Mouse (Mus musculus) small intestine, adult 2 months (tissue): ENCODE measurements around the gene Pbx2. TPM values are rescaled to one million over a fixed set of nuclear protein-coding genes. Genes with fewer than 3 reads are reported as not detected.
A peak's percentile ranks its signal among the peaks of the same experiment; 100 is the strongest.

Experiments used
- H3K27ac ChIP-seq: fragments of 200-500 bp; 2 replicates; pipeline ENCODE4 v1.5.1; 2012; ENCODE audit warnings: low read depth, low read length, control low read depth, inconsistent platforms; ENCODE audit not compliant: insufficient read depth
- H3K27me3 ChIP-seq: fragments of 200-500 bp; 2 replicates; pipeline ENCODE4 v1.6.1; 2012; ENCODE audit warnings: mild to moderate bottlenecking, moderate library complexity, low read length, inconsistent platforms; ENCODE audit not compliant: control insufficient read depth, insufficient read depth
- H3K36me3 ChIP-seq: fragments of 200-500 bp; 2 replicates; pipeline ENCODE4 v1.6.1; 2012; ENCODE audit warnings: mild to moderate bottlenecking, low read length, control low read depth, inconsistent platforms; ENCODE audit not compliant: control insufficient read depth, insufficient read depth
- H3K4me1 ChIP-seq: fragments of 200-500 bp; 2 replicates; pipeline ENCODE4 v1.6.1; 2012; ENCODE audit warnings: low read length, inconsistent platforms, mixed read lengths; ENCODE audit not compliant: control insufficient read depth, insufficient read depth, insufficient read length
- H3K4me3 ChIP-seq: fragments of 200-500 bp; 2 replicates; pipeline ENCODE4 v1.5.1; 2012; ENCODE audit warnings: low read depth, mild to moderate bottlenecking, control low read depth, inconsistent platforms, low read length, moderate library complexity
- CTCF ChIP-seq: fragments of 200-500 bp; IDR thresholded peaks from 2 replicates; pipeline ENCODE4 v1.5.1; 2012; ENCODE audit warnings: low read depth, mild to moderate bottlenecking, control low read depth, inconsistent platforms, low read length, moderate library complexity, mixed read lengths; ENCODE audit not compliant: insufficient replicate concordance, insufficient read length; ENCODE audit errors: extremely low read depth
- POLR2A ChIP-seq: fragments of 200-500 bp; IDR thresholded peaks from 2 replicates; pipeline ENCODE4 v1.6.1; 2012; ENCODE audit warnings: low read depth, mild to moderate bottlenecking, control low read depth, inconsistent platforms, low read length, moderate library complexity
- WGBS: fragments of 180-500 bp; shearing (Covaris S2); methylation state at CpG from one replicate; pipeline ENCODE4 v1.1.7; 2018; 5-methylcytosine and 5-hydroxymethylcytosine counted together
- polyA plus RNA-seq: library from polyadenylated mRNA; depleted of rRNA; stranded (reverse); fragments of >200 nt; gene quantifications from 2 replicates; pipeline ENCODE4 v1.2.3, GENCODE M21; 2012

Gene Pbx2
- polyA plus RNA-seq, 1 experiment: 32.2 TPM

- Histone ChIP-seq H3K27me3 (no peaks in the 10 kb centered on the region), H3K4me3 (peak overlapping the region; percentile 96), H3K27ac (peak overlapping the region; percentile 80), H3K4me1 (peaks cover 17% of the 10 kb centered on the region), H3K36me3 (no peaks in the 10 kb centered on the region)
- TF ChIP-seq CTCF: no peak
- no peak; the same call in 1 of the 2 replicates for TF ChIP-seq POLR2A
- under 1% methylated on average over 38 of the region's 38 CpGs for WGBS
Measured at GRCm38 (mm10) chr17:34586796-34587422, 4.2 kb upstream of the Pbx2 start.

GRCm38 (mm10) chr17:34587423-34587811 is 3.6 kb upstream of the Pbx2 start:
- Histone ChIP-seq H3K4me3 (peak overlapping the region; percentile 96), H3K4me1 (peaks cover 17% of the 10 kb centered on the region), H3K36me3 (no peaks in the 10 kb centered on the region), H3K27ac (peak overlapping the region; percentile 80), H3K27me3 (no peaks in the 10 kb centered on the region)
- peak; percentile 94; the same call in 1 of the 2 replicates for TF ChIP-seq POLR2A
- no peak for TF ChIP-seq CTCF
- under 1% methylated on average over 50 of the region's 50 CpGs for WGBS

DNA sequence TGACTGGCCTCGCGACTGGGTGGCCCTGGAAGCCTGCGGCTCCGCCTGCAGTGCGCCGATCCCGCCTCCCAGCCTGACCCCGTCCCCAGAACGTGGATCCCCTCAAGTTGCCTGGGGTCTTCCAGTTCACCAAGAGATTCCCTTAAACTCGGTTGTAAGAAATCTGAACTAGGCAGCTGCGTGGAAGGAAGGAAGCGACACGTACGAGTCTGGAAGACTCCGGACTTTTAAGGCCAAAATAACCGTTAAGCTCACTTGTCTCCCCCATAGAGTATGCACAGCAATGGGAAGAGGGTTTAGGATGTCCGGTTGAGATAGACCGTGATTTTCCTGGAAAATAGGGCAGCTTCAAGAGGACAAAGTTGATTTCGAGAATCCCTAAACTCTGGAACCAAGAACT is 3.3 kb upstream of the Pbx2 start:
- Histone ChIP-seq H3K4me1 (peaks cover 17% of the 10 kb centered on the region), H3K4me3 (peak overlapping the region; percentile 96), H3K36me3 (no peaks in the 10 kb centered on the region), H3K27ac (peak overlapping the region; percentile 74), H3K27me3 (no peaks in the 10 kb centered on the region)
- 2% methylated on average over 19 of the region's 19 CpGs for WGBS
- TF ChIP-seq CTCF (no peak), POLR2A (no peak)

- H3K27me3 ChIP-seq: no peaks in the 10 kb centered on the region
- no peak overlapping the region for H3K4me3 ChIP-seq
- H3K27ac ChIP-seq: no peak overlapping the region
- TF ChIP-seq CTCF (no peak), POLR2A (no peak)
- H3K4me1 ChIP-seq: peaks cover 18% of the 10 kb centered on the region
- no peaks in the 10 kb centered on the region for H3K36me3 ChIP-seq
- WGBS: 74% methylated on average over 3 of the region's 3 CpGs
Measured at GRCm38 (mm10) chr17:34588767-34589166, 2.3 kb upstream of the Pbx2 start.

DNA sequence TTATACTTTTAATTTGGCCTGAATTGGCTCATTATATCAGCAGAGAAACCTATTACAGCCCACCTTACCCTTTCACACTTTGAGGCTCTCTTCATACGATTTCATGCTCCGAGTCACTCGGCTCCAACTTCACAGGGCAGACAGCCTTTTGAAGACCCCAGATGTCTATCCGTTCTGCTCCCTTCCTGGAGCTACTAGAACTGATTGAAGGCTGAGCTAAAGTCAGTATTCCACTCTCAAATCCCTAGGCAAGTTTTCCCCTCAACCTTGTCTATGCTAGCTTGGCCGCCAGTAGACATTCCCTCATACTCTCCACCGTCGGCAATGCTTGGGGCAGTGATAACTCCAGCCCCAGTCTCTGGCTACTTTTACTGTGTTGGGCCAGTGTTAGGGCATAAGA is 1.9 kb upstream of the Pbx2 start:
- Histone ChIP-seq H3K27me3 (no peaks in the 10 kb centered on the region), H3K4me3 (peak overlapping the region; percentile 62), H3K4me1 (peaks cover 22% of the 10 kb centered on the region), H3K27ac (peak overlapping the region; percentile 68), H3K36me3 (0 out of 2 replicates have a peak, but pooled peaks cover 2% of the 10 kb centered on the region)
- WGBS: 62% methylated on average over 7 of the region's 7 CpGs
- TF ChIP-seq POLR2A: no peak
- no peak for TF ChIP-seq CTCF

- WGBS: 29% methylated on average over 7 of the region's 7 CpGs
- H3K27me3 ChIP-seq: no peaks in the 10 kb centered on the region
- peak within 1 kb of the TSS; percentile 81 for H3K27ac ChIP-seq
- TF ChIP-seq POLR2A (peak; percentile 13; the same call in 1 of the 2 replicates), CTCF (no peak)
- peak within 1 kb of the TSS; percentile 62 for H3K4me3 ChIP-seq
- H3K4me1 ChIP-seq: peaks cover 22% of the 10 kb centered on the region
- H3K36me3 ChIP-seq: peaks cover 7% of the 10 kb centered on the region
Measured at GRCm38 (mm10) chr17:34589681-34590101, 1.4 kb upstream of the Pbx2 start, which contains the start of gene Gpsm3. Gene Gpsm3 (plus strand): TSS chr17:34589806.

DNA sequence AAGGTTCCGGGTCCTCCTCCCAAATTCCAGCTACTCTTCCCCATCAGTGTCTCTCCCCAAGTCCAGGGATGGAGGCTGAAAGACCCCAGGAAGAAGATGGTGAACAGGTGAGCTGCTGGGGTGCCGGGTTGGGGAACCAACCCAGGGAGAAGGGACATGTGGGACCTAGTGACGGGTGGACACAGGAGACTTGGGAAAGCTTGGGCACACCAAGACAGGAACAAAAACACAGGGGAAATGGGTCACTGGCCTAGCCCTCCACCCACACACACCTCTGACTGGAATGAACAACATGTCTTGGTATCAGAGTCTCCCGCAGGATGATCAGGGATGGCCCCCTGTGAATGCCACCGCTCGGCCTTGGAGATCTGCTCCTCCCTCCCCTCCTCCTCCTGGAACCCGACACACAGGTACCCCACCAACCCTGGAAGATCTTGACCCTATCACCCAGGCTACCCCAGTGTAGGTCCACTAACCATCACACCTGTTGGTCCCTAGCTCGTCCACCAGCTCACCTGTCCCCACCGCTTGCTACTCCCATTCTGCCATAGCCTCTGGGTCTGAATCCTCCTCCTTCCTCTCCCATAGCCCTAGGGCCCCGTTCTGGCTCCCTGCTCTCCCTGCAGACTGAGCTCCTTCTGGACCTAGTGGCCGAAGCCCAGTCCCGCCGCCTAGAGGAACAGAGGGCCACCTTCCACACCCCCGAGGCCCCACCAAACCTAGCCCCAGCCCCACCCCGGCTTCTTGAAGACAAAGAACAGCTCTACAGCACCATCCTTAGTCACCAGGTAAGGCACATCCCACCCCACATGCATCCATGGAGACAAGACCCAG is 695 bp upstream of the Pbx2 start:
- Histone ChIP-seq H3K4me1 (peaks cover 22% of the 10 kb centered on the region), H3K27me3 (no peaks in the 10 kb centered on the region), H3K36me3 (peaks cover 12% of the 10 kb centered on the region), H3K27ac (peak overlapping the region; percentile 80), H3K4me3 (peak overlapping the region; percentile 62)
- TF ChIP-seq POLR2A (no peak), CTCF (no peak)
- 73% methylated on average over 15 of the region's 15 CpGs for WGBS
